Mouse (Mus musculus) lung, embryonic 15.5 days (tissue): ENCODE measurements around the gene Syt8. TPM values are rescaled to one million over a fixed set of nuclear protein-coding genes. Genes with fewer than 3 reads are reported as not detected.
A peak's percentile ranks its signal among the peaks of the same experiment; 100 is the strongest.

ENCODE experiments used
- ATAC-seq: fragments of 200-750 bp; cut with Nextera tagmentation; 2 replicates; pipeline ENCODE4 v1.8.0; 2017; ENCODE audit warnings: moderate number of reproducible peaks, borderline replicate concordance; ENCODE audit not compliant: low FRiP score, low TSS enrichment; ENCODE audit errors: extremely low read depth
- H3K27ac ChIP-seq: fragments of 300-500 bp; sonication (generic); 2 replicates; pipeline ENCODE4 v1.5.1; 2015; ENCODE audit warnings: moderate library complexity, mild to moderate bottlenecking, inconsistent platforms
- H3K27me3 ChIP-seq: fragments of 300-500 bp; sonication (generic); 2 replicates; pipeline ENCODE4 v1.6.1; 2015; ENCODE audit warnings: inconsistent platforms
- H3K36me3 ChIP-seq: fragments of 300-500 bp; sonication (generic); 2 replicates; pipeline ENCODE4 v1.6.1; 2015; ENCODE audit warnings: inconsistent platforms
- H3K4me1 ChIP-seq: fragments of 300-500 bp; sonication (generic); 2 replicates; pipeline ENCODE4 v1.6.1; 2015; ENCODE audit warnings: inconsistent platforms
- H3K4me2 ChIP-seq: fragments of 300-500 bp; sonication (generic); 2 replicates; pipeline ENCODE4 v1.6.1; 2015; ENCODE audit warnings: inconsistent platforms, mild to moderate bottlenecking, moderate library complexity
- H3K4me3 ChIP-seq: fragments of 300-500 bp; sonication (generic); 2 replicates; pipeline ENCODE4 v1.5.1; 2015; ENCODE audit warnings: mild to moderate bottlenecking, inconsistent platforms
- H3K9ac ChIP-seq: fragments of 300-500 bp; sonication (generic); 2 replicates; pipeline ENCODE4 v1.6.1; 2015; ENCODE audit warnings: inconsistent platforms
- H3K9me3 ChIP-seq: fragments of 300-500 bp; sonication (generic); 2 replicates; pipeline ENCODE4 v1.6.1; 2016; ENCODE audit warnings: inconsistent platforms
- WGBS: fragments of 180-500 bp; shearing (Covaris S2); methylation state at CpG from one replicate; pipeline ENCODE4 v1.1.7; 2015; 5-methylcytosine and 5-hydroxymethylcytosine counted together
- polyA plus RNA-seq: library from polyadenylated mRNA; unstranded; fragments of >200 nt; fragmentation: Nextera tagmentation; extraction: Ambion mirVana; gene quantifications from 2 replicates; pipeline ENCODE4 v1.2.1, GENCODE M21; 2015

The Syt8 gene
- polyA plus RNA-seq, 1 experiment from 2014 or later, result 0.34 TPM

DNA sequence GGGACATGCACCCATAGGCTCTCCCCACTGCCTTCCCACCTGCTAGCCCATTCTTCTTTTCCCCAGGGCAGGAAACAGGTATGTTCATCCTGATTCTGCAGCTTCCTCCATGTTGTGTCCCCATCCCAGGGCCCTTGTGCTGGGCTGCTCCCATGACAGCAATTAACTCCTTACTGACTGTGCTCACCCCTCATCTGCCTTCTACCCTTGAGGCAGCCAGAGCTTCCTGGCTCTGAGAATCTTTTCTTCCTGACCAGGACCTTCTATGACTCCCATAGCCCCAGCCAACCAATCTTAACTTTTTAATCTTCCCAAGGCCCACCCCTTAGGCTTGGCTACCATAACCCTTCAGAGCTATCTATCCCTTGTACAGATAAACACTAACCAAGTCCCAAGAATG lies 44.7 kb downstream of the Syt8 start:
- no peaks in the 10 kb centered on the region for H3K36me3 ChIP-seq
- H3K4me2 ChIP-seq, result peak overlapping the region; percentile 64; the same call in 1 of the 2 replicates
- H3K27me3 ChIP-seq, result no peaks in the 10 kb centered on the region
- H3K9me3 ChIP-seq, result no peaks in the 10 kb centered on the region
- peaks cover 50% of the 10 kb centered on the region for H3K4me1 ChIP-seq
- H3K27ac ChIP-seq, result peak overlapping the region; percentile 97; the same call in 1 of the 2 replicates
- H3K9ac ChIP-seq, result no peak overlapping the region
- H3K4me3 ChIP-seq, result no peak overlapping the region; the same call in 1 of the 2 replicates
- ATAC-seq, result no peak

DNA sequence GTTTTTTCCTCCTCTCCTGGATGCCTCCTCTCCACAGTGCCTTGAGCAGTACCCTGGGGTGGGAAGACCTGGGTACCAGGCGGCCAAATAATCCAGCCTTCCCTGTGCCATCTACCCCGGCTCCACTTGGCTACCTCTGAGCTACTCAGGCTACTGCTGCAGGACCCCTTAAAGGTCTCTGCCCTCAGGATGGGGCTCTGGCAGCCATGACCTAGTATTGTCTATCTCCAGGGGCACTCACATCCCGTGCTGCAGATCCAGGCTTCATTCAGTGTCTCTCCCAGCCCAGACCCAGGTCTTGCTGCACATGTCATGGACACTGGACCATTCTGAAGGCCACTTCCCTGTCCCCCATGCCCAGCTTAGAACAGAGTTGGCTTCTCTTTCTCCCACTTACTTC lies 45.2 kb downstream of the Syt8 start:
- no peak for ATAC-seq
- Histone ChIP-seq H3K27ac (peak overlapping the region; percentile 97), H3K27me3 (no peaks in the 10 kb centered on the region), H3K4me2 (peak overlapping the region; percentile 64), H3K9ac (no peak overlapping the region), H3K9me3 (no peaks in the 10 kb centered on the region), H3K4me3 (no peak overlapping the region), H3K36me3 (no peaks in the 10 kb centered on the region), H3K4me1 (peaks cover 45% of the 10 kb centered on the region)
- 87% methylated on average over 3 of the region's 3 CpGs for WGBS

DNA sequence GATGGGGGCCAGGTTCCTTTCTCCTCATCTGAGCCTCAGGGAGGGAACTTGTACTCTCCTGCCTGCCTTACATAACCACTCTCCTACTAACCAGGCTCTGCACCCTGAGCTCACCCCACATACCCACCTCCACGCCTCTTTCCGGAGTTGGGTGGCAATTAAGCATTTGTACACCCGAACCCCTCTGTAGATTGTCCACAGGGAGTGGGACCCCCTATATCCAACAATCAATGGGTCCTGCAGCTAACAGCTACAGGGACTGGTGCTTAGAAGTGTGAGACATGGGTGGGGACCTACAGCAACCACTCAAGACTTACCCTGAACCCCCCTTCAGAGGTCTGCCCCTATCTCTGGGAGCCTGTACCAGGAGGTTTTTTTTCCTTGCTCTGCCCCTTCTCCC lies 46.0 kb downstream of the Syt8 start:
- no peaks in the 10 kb centered on the region for H3K27me3 ChIP-seq
- 86% methylated on average over 3 of the region's 3 CpGs for WGBS
- peaks cover 7% of the 10 kb centered on the region; the same call in 1 of the 2 replicates for H3K36me3 ChIP-seq
- peak overlapping the region; percentile 64; the same call in 1 of the 2 replicates for H3K4me2 ChIP-seq
- peak overlapping the region; percentile 97 for H3K27ac ChIP-seq
- no peak for ATAC-seq
- no peak overlapping the region; the same call in 1 of the 2 replicates for H3K9ac ChIP-seq
- peaks cover 43% of the 10 kb centered on the region for H3K4me1 ChIP-seq
- H3K9me3 ChIP-seq, result no peaks in the 10 kb centered on the region
- H3K4me3 ChIP-seq, result no peak overlapping the region

DNA sequence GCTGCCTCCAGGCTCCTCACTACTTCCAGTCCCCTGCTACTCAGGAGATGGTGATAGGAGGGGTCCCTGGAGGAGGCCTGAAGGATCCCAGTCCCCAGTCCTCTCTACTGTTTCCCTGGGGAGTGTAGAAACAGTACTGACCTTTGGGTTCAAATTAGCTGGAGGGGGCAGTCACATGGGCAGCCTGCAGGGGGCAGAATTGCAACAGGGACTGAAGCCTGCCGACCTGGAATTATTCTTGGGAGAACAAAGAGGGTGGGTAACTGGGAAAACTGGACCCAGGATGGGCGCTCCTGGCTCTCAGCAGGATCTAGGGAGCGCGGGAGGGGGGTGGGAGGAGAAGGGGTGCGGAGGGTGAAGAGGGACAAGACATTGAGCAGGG lies 46.5 kb downstream of the Syt8 start:
- 3% methylated on average over 5 of the region's 5 CpGs for WGBS
- peaks cover 8% of the 10 kb centered on the region; the same call in 1 of the 2 replicates for H3K36me3 ChIP-seq
- no peaks in the 10 kb centered on the region for H3K9me3 ChIP-seq
- ATAC-seq, result no peak; the same call in 1 of the 2 replicates
- H3K9ac ChIP-seq, result peak overlapping the region; percentile 50
- H3K4me1 ChIP-seq, result peaks cover 43% of the 10 kb centered on the region
- H3K27ac ChIP-seq, result peak overlapping the region; percentile 97
- H3K4me3 ChIP-seq, result peak overlapping the region; percentile 23
- peak overlapping the region; percentile 64 for H3K4me2 ChIP-seq
- H3K27me3 ChIP-seq, result no peaks in the 10 kb centered on the region

DNA sequence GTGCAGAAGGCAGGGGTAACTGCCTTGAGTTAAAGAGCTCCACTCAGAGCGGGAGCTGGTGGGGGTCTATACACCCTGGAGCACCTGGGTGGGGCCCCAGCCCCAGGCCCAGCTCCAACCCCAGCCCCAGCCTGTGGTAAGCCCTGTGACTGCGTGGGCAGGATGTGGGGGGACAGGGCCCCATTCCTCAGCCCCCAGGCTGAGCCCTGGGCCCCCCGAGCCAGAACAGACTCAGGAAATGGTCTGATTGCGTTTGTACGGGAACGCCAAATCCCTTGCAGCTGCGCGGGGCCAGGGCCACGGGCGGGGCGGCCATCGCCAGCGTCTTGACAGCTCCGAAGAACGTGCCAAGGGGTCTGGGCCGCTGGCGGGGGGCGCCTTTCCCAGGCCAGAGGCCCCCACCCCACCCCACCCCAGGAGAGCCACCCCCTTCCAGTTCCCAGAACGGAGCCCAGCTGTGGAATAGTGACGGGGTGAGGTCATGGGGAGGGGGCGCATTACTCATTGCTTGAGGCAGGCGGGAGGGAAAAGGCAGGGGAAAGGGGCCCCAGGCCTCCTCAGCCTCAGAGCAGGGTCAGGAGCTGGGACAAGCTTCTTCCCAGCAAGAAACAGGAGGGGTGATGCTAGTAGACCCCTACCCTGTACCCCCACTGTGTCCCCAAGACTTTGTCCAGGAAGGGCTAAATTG lies 47.1 kb downstream of the Syt8 start:
- peak; percentile 76 for ATAC-seq
- Histone ChIP-seq H3K4me3 (peak overlapping the region; percentile 23), H3K27ac (peak overlapping the region; percentile 97), H3K9ac (peak overlapping the region; percentile 50), H3K9me3 (no peaks in the 10 kb centered on the region), H3K4me2 (peak overlapping the region; percentile 64), H3K27me3 (no peaks in the 10 kb centered on the region), H3K36me3 (peaks cover 10% of the 10 kb centered on the region; the same call in 1 of the 2 replicates), H3K4me1 (peaks cover 41% of the 10 kb centered on the region)
- 2% methylated on average over 22 of the region's 22 CpGs for WGBS

DNA sequence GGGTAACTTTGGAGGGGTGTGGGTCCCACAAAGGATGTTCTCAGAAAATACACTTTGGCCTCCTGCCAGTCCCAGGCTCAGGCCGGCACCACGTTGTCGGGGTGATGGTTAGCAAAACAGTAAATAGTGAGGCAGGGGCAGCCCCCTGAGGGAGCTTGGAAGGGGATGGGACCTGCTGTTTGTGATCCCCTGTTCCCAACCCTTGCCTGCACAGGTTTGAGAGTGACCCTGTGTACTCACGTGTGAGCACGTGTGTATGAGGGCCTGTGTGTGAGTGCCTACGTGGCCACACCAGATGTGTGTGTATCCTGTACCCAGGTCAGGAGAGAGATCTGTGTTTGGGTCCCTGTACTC lies 47.6 kb downstream of the Syt8 start:
- ATAC-seq, result peak; percentile 15
- H3K4me3 ChIP-seq, result no peak overlapping the region
- peaks cover 11% of the 10 kb centered on the region; the same call in 1 of the 2 replicates for H3K36me3 ChIP-seq
- peak overlapping the region; percentile 64 for H3K4me2 ChIP-seq
- peaks cover 42% of the 10 kb centered on the region for H3K4me1 ChIP-seq
- H3K27ac ChIP-seq, result peak overlapping the region; percentile 97
- H3K27me3 ChIP-seq, result no peaks in the 10 kb centered on the region
- H3K9me3 ChIP-seq, result no peaks in the 10 kb centered on the region
- WGBS, result 6% methylated on average over 6 of the region's 6 CpGs
- peak overlapping the region; percentile 50 for H3K9ac ChIP-seq

DNA sequence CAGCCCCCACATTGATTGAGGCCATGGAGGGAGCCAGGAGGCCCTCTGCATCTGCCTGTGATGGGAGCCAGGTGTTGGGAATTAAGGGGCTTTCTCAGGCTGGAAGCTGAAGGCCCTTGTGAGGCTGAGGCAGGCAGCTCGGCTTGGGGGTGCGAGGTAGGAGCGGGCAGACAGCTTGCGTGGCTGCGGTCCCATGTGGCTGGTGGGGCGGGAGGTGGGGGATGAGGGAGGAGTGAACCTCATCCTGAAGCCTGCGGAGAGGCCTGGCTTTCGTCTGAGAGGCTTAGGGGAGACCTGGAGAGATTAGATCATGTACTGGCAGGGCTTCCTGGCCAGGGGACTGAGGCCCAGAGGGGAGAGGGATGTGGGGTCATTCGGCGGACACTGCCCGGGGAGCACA lies 48.5 kb downstream of the Syt8 start:
- ATAC-seq, result no peak
- H3K9ac ChIP-seq, result no peak overlapping the region
- no peak overlapping the region for H3K4me3 ChIP-seq
- peaks cover 49% of the 10 kb centered on the region for H3K4me1 ChIP-seq
- H3K9me3 ChIP-seq, result no peaks in the 10 kb centered on the region
- peak overlapping the region; percentile 97 for H3K27ac ChIP-seq
- WGBS, result 31% methylated on average over 11 of the region's 11 CpGs
- H3K27me3 ChIP-seq, result no peaks in the 10 kb centered on the region
- peaks cover 11% of the 10 kb centered on the region; the same call in 1 of the 2 replicates for H3K36me3 ChIP-seq
- H3K4me2 ChIP-seq, result no peak overlapping the region

DNA sequence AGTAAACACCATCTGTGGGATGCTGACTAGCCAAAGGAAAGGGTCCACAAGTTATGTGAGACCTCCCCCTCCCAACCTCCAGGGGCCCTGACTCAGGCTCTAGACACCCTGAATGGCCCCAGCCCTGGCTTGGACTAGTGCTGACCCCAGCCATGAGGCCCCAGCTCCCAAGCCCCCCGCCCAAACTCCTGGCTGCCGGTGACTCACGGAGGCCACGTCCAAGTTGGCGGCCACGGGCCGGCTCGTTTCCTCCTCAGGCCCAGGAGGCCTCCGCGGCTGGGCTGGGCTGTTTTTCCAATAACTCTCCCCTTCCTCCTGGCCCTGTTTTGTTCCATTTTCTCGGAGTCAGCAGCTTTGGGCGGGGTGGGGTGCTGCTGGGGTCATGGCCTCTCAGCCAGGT lies 50.1 kb downstream of the Syt8 start:
- Histone ChIP-seq H3K27ac (peak overlapping the region; percentile 65), H3K4me3 (no peak overlapping the region), H3K4me2 (no peak overlapping the region), H3K4me1 (peaks cover 49% of the 10 kb centered on the region), H3K36me3 (peaks cover 26% of the 10 kb centered on the region), H3K9me3 (no peaks in the 10 kb centered on the region), H3K27me3 (no peaks in the 10 kb centered on the region), H3K9ac (no peak overlapping the region)
- 69% methylated on average over 12 of the region's 12 CpGs for WGBS
- ATAC-seq, result no peak

DNA sequence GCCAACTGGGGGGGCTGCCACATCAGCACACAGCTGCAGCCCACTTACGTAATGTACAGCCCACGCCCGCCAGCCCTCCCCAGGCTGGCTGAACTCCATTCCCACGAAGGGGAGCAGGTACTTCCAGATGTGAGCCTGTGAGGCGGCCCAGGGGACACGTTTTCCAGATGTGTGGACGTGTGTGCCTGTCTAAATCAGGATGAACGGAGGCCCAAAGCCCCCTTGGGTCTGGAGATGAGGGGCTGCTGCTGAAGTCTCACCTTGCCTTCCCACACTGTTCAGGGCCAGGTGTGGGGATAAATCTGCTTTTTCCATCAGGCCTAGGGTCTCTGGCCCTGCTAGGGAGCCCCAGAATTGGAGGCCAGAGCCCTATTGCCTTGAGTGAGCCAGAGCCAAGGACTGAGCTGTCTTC lies 52.1 kb downstream of the Syt8 start:
- no peak overlapping the region; the same call in 1 of the 2 replicates for H3K9ac ChIP-seq
- no peak for ATAC-seq
- no peaks in the 10 kb centered on the region for H3K27me3 ChIP-seq
- peaks cover 30% of the 10 kb centered on the region for H3K4me1 ChIP-seq
- WGBS, result 54% methylated on average over 8 of the region's 8 CpGs
- peaks cover 43% of the 10 kb centered on the region for H3K36me3 ChIP-seq
- H3K27ac ChIP-seq, result peak overlapping the region; percentile 65
- H3K4me2 ChIP-seq, result no peak overlapping the region
- H3K4me3 ChIP-seq, result no peak overlapping the region
- H3K9me3 ChIP-seq, result no peaks in the 10 kb centered on the region

DNA sequence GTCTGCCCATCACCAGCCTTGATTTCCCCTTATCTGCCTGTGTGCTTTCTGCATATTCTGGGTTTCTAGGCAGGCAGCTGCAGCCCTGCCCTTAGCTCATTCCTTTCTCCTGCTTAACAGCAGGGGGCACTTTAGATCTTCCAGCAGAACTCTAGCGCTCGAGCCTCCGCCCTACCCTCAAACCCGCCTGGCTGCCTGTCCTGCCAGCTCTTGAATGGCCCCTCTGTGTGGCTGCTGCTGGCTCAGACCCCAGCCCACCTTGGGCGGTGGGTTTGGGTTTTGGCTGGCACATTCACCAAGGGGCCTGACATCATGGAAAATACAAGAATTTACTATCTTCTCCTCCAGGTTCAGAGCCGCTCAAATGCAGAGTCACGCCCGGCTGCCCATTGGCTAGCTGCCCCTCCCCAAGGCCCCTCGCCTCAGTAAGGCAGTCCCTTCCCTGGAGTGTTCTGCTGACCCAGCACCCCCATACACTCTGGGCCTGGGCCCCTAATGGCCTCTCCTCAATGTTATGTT lies 52.8 kb downstream of the Syt8 start:
- Histone ChIP-seq H3K36me3 (peaks cover 46% of the 10 kb centered on the region), H3K4me3 (no peak overlapping the region), H3K9me3 (no peaks in the 10 kb centered on the region), H3K27me3 (no peaks in the 10 kb centered on the region), H3K4me2 (peak overlapping the region; percentile 23; the same call in 1 of the 2 replicates), H3K9ac (peak overlapping the region; percentile 16; the same call in 1 of the 2 replicates), H3K4me1 (peaks cover 24% of the 10 kb centered on the region), H3K27ac (peak overlapping the region; percentile 65)
- 23% methylated on average over 9 of the region's 9 CpGs for WGBS
- ATAC-seq, result peak; percentile 66

DNA sequence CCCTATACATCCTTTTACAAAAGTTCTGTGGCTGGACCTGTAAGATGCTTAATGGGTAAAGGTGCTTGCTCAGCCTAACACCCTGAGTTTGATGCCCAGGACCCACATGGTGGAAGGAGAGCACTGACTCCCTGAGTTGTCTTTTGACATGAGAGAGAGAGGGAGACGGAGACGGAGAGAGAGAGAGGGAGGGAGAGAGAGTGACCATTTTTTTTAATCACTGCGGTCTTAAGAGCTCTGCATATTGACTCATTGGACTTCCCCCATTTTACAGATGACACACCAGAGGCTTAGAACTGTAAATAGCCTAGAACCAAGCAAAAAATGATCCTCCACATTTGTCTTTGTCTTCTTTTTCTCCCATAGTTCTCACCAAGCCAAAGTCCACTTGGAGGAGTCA lies 53.4 kb downstream of the Syt8 start:
- no peak overlapping the region for H3K4me3 ChIP-seq
- H3K27ac ChIP-seq, result peak overlapping the region; percentile 65; the same call in 1 of the 2 replicates
- H3K27me3 ChIP-seq, result no peaks in the 10 kb centered on the region

More for the DNA sequence above, 53.4 kb downstream of the Syt8 start:
- ATAC-seq, result no peak
- H3K9me3 ChIP-seq, result no peaks in the 10 kb centered on the region
- H3K4me2 ChIP-seq, result no peak overlapping the region
- WGBS, result 51% methylated on average over 3 of the region's 3 CpGs
- H3K4me1 ChIP-seq, result peaks cover 18% of the 10 kb centered on the region
- no peak overlapping the region for H3K9ac ChIP-seq
- H3K36me3 ChIP-seq, result peaks cover 46% of the 10 kb centered on the region
